Mouse (Mus musculus): ENCODE results near the gene Raver2. TPM values are rescaled to one million over a fixed set of nuclear protein-coding genes. Genes with fewer than 3 reads are reported as not detected.

The Raver2 gene
- polyA plus RNA-seq, 1 experiment from 2014 or later, result 11.2 TPM

GRCm38 (mm10) chr4:101107122-101107521, 38.3 kb downstream of the Raver2 start:
- peaks cover 2% of the 10 kb centered on the region for H3K27me3 ChIP-seq
- CTCF ChIA-PET, result no interaction called here
- TF ChIP-seq CTCF (IDR thresholded peaks at IDR 0.05), result no peak
- DNase-seq (ENCODE audit: low read depth, low spot score), result no peak
- no peak for ATAC-seq
- in situ Hi-C loops (cut with MboI; ENCODE audit: low pct_unique_long_range_greater_than_20kb), result no loop called here
- POLR2A ChIA-PET, result no interaction called here

GRCm38 (mm10) chr4:101121002-101121401, 52.2 kb downstream of the Raver2 start:
- in situ Hi-C loops (cut with MboI; ENCODE audit: low pct_unique_long_range_greater_than_20kb), result no loop called here
- ChIA-PET POLR2A (no interaction called here), CTCF (interaction anchor here (1.6 kb wide), 1 partner anchor 25 kb away, joined by 3 read pairs; no protein-coding TSS in a partner anchor)
- TF ChIP-seq CTCF (IDR thresholded peaks at IDR 0.05), result no peak
- DNase-seq (ENCODE audit: low read depth, low spot score) (no peak), ATAC-seq (no peak)
- peaks cover 4% of the 10 kb centered on the region for H3K27me3 ChIP-seq

GRCm38 (mm10) chr4:101135013-101135412, 66.2 kb downstream of the Raver2 start:
- ChIA-PET CTCF (no interaction called here), POLR2A (no interaction called here)
- no peaks in the 10 kb centered on the region for H3K27me3 ChIP-seq
- no peak for TF ChIP-seq CTCF (IDR thresholded peaks at IDR 0.05)
- in situ Hi-C loops (cut with MboI; ENCODE audit: low pct_unique_long_range_greater_than_20kb), result no loop called here
- ATAC-seq, result no peak
- DNase-seq (ENCODE audit: low read depth, low spot score), result no peak

GRCm38 (mm10) chr4:101135909-101136308, 67.1 kb downstream of the Raver2 start:
- ATAC-seq, result no peak
- no peak for DNase-seq (ENCODE audit: low read depth, low spot score)
- in situ Hi-C loops (cut with MboI; ENCODE audit: low pct_unique_long_range_greater_than_20kb), result no loop called here
- CTCF ChIA-PET, result no interaction called here
- POLR2A ChIA-PET, result no interaction called here
- no peak for TF ChIP-seq CTCF (IDR thresholded peaks at IDR 0.05)
- no peaks in the 10 kb centered on the region for H3K27me3 ChIP-seq

- no peaks in the 10 kb centered on the region for H3K27me3 ChIP-seq
- ChIA-PET POLR2A (no interaction called here), CTCF (no interaction called here)
- ATAC-seq (no peak), DNase-seq (ENCODE audit: low read depth, low spot score) (no peak)
- in situ Hi-C loops (cut with MboI; ENCODE audit: low pct_unique_long_range_greater_than_20kb), result no loop called here
- no peak for TF ChIP-seq CTCF (IDR thresholded peaks at IDR 0.05)
Observed at GRCm38 (mm10) chr4:101137975-101138374, 69.2 kb downstream of the Raver2 start.

- CTCF ChIA-PET, result no interaction called here
- TF ChIP-seq CTCF (IDR thresholded peaks at IDR 0.05), result no peak
- in situ Hi-C loops (cut with MboI; ENCODE audit: low pct_unique_long_range_greater_than_20kb), result no loop called here
- DNase-seq (ENCODE audit: low read depth, low spot score), result no peak
- no peak for ATAC-seq
- POLR2A ChIA-PET, result interaction anchor here (0.6 kb wide), 1 partner anchor 12 kb away, joined by 3 read pairs; no protein-coding TSS in a partner anchor
- H3K27me3 ChIP-seq, result no peaks in the 10 kb centered on the region
Observed at GRCm38 (mm10) chr4:101141768-101142167, 73.0 kb downstream of the Raver2 start.

GRCm38 (mm10) chr4:101143901-101144300, 75.1 kb downstream of the Raver2 start:
- H3K27me3 ChIP-seq, result no peaks in the 10 kb centered on the region
- in situ Hi-C loops (cut with MboI; ENCODE audit: low pct_unique_long_range_greater_than_20kb), result no loop called here
- no peak for DNase-seq (ENCODE audit: low read depth, low spot score)
- ChIA-PET POLR2A (no interaction called here), CTCF (interaction anchor here (1.1 kb wide), 1 partner anchor 431 kb away, joined by 3 read pairs; no protein-coding TSS in a partner anchor)
- no peak for ATAC-seq
- no peak for TF ChIP-seq CTCF (IDR thresholded peaks at IDR 0.05)

GRCm38 (mm10) chr4:101144361-101144760, 75.6 kb downstream of the Raver2 start:
- DNase-seq (ENCODE audit: low read depth, low spot score) (no peak), ATAC-seq (no peak)
- H3K27me3 ChIP-seq, result no peaks in the 10 kb centered on the region
- in situ Hi-C loops (cut with MboI; ENCODE audit: low pct_unique_long_range_greater_than_20kb), result no loop called here
- ChIA-PET POLR2A (no interaction called here), CTCF (interaction anchor here (1.1 to 1.7 kb wide), 2 partner anchors 415 to 432 kb away, joined by 3 to 10 read pairs; no protein-coding TSS in a partner anchor)
- TF ChIP-seq CTCF (IDR thresholded peaks at IDR 0.05), result no peak

- ChIA-PET POLR2A (no interaction called here), CTCF (interaction anchor here (1.1 to 1.7 kb wide), 3 partner anchors 369 to 432 kb away, joined by 3 to 10 read pairs (median 5); partner anchors contain the start of gene Cachd1)
- DNase-seq (ENCODE audit: low read depth, low spot score) (no peak), ATAC-seq (no peak)
- in situ Hi-C loops (cut with MboI; ENCODE audit: low pct_unique_long_range_greater_than_20kb), result loop anchor here (5.0 kb wide), 3 partner anchors 147 to 557 kb away; no protein-coding TSS in a partner anchor
- no peaks in the 10 kb centered on the region for H3K27me3 ChIP-seq
- TF ChIP-seq CTCF (IDR thresholded peaks at IDR 0.05), result no peak
Observed at GRCm38 (mm10) chr4:101144790-101145189, 76.0 kb downstream of the Raver2 start.

GRCm38 (mm10) chr4:101146047-101146745, 77.4 kb downstream of the Raver2 start:
- H3K27me3 ChIP-seq, result no peaks in the 10 kb centered on the region
- peak; percentile 81 for TF ChIP-seq CTCF (IDR thresholded peaks at IDR 0.05)
- POLR2A ChIA-PET, result no interaction called here
- in situ Hi-C loops (cut with MboI; ENCODE audit: low pct_unique_long_range_greater_than_20kb), result loop anchor here (5.0 kb wide), 3 partner anchors 149 to 559 kb away; no protein-coding TSS in a partner anchor
- DNase-seq (ENCODE audit: low read depth, low spot score) (peak; percentile 70), ATAC-seq (peak; percentile 69)
- CTCF ChIA-PET, result interaction anchor here (0.7 to 1.7 kb wide), 8 partner anchors 74 to 425 kb away, joined by 3 to 10 read pairs (median 4); partner anchors contain the start of gene Cachd1

GRCm38 (mm10) chr4:101146891-101147655, 78.3 kb downstream of the Raver2 start:
- H3K27me3 ChIP-seq, result no peaks in the 10 kb centered on the region
- ATAC-seq (no peak), DNase-seq (ENCODE audit: low read depth, low spot score) (no peak)
- CTCF ChIA-PET, result interaction anchor here (0.7 to 1.4 kb wide), 2 partner anchors 75 to 418 kb away, joined by 3 read pairs; no protein-coding TSS in a partner anchor
- TF ChIP-seq CTCF (IDR thresholded peaks at IDR 0.05), result no peak
- POLR2A ChIA-PET, result no interaction called here
- in situ Hi-C loops (cut with MboI; ENCODE audit: low pct_unique_long_range_greater_than_20kb), result loop anchor here (5.0 kb wide), 3 partner anchors 150 to 560 kb away; no protein-coding TSS in a partner anchor

Measured in Patski (cell line).